Mouse (Mus musculus) kidney, adult 2 months (tissue): ENCODE results near the gene Psors1c2.

Source experiments
- CTCF ChIP-seq: fragments of 200-500 bp; conservative IDR thresholded peaks from 2 replicates; pipeline ENCODE4 v1.5.1; 2011; ENCODE audit warnings: low read depth, mild to moderate bottlenecking, control low read depth, low read length, moderate library complexity, mixed read lengths; ENCODE audit not compliant: insufficient read depth, insufficient read length
- POLR2A ChIP-seq: fragments of 200-500 bp; IDR thresholded peaks from one replicate; pipeline ENCODE4 v1.6.1; 2011; ENCODE audit warnings: low read depth, low read length, control low read depth

GRCm38 (mm10) chr17:35549437-35550142 is 16.6 kb downstream of the Psors1c2 start:
- TF ChIP-seq CTCF: no peak
- no peak for TF ChIP-seq POLR2A
